Mouse (Mus musculus): ENCODE data around the gene Ube2l6. TPM values are rescaled to one million over a fixed set of nuclear protein-coding genes. Genes with fewer than 3 reads are reported as not detected.
A peak's percentile ranks its signal among the peaks of the same experiment; 100 is the strongest.

Gene Ube2l6
- total and polyA plus RNA-seq, 2 experiments from 2014 or later, result 17.7 to 22.6 TPM

DNA sequence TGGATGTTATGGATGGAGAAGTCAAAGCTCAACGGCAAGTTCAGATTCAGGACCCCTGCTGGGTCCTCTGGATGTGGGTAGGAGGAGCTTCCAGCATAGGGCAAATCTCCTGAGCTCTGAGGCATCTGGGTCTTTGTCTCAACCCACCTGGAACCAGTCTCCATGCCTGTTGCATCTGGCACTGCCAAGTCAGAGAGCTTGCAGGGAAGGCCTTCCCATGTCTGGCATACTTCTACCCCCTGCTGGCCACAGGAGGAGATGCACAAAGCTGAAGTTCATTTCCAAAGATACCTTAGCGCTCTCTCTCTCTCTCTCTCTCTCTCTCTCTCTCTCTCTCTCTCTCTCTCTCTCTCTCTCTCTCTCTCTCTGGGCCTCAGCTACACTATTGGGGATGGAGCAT is 57.1 kb downstream of the Ube2l6 start:
- TF ChIP-seq CTCF (IDR thresholded peaks at IDR 0.05; ENCODE audit: low read depth), result peak; percentile 82
- Histone ChIP-seq H3K4me2 (ENCODE audit: low read depth, low read length) (no peak overlapping the region), H3K36me3 (ENCODE audit: insufficient read depth, low read length) (no peaks in the 10 kb centered on the region), H3K9me3 (ENCODE audit: low read length) (no peaks in the 10 kb centered on the region), H3K27ac (no peak overlapping the region), H3K9ac (replicated peaks; ENCODE audit: low read length) (no peak overlapping the region), H3K4me1 (ENCODE audit: insufficient read depth, low read length) (no peaks in the 10 kb centered on the region), H3K27me3 (ENCODE audit: insufficient read depth, low read length) (no peaks in the 10 kb centered on the region), H3K4me3 (ENCODE audit: low read length) (no peak overlapping the region)
- WGBS, result 46% methylated on average over 2 of the region's 2 CpGs
- ATAC-seq, result peak; percentile 69
- peak; percentile 76 for DNase-seq (ENCODE audit: low spot score)

DNA sequence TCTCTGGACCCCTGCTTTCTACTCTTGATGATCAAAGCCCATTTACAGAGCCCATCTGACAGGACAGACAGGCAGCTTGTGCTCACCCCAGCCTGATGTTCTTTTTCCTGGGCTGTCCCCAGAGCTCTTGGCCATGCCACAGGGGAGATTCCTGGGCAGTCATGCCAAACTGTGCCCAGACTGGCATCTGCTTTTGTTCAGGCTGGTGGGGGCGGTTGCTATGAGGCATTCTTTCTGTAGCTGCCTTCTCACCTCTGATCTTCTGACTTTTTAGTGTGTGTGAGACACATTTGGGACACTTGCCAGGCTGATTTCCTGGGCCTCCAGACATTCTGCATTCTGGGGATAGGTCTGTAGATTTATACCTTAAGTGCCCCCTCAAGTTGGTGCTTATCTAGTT is 59.9 kb downstream of the Ube2l6 start:
- H3K27ac ChIP-seq, result no peak overlapping the region
- no peak overlapping the region for H3K4me3 ChIP-seq (ENCODE audit: low read length)
- H3K4me2 ChIP-seq (ENCODE audit: low read depth, low read length), result no peak overlapping the region
- H3K9ac ChIP-seq (replicated peaks; ENCODE audit: low read length), result no peak overlapping the region
- no peak for TF ChIP-seq CTCF (IDR thresholded peaks at IDR 0.05; ENCODE audit: low read depth)
- H3K9me3 ChIP-seq (ENCODE audit: low read length), result no peaks in the 10 kb centered on the region
- WGBS, result 76% methylated on average over 1 of the region's 1 CpGs
- ATAC-seq, result no peak
- H3K27me3 ChIP-seq (ENCODE audit: insufficient read depth, low read length), result no peaks in the 10 kb centered on the region
- no peaks in the 10 kb centered on the region for H3K4me1 ChIP-seq (ENCODE audit: insufficient read depth, low read length)
- no peaks in the 10 kb centered on the region for H3K36me3 ChIP-seq (ENCODE audit: insufficient read depth, low read length)
- DNase-seq (ENCODE audit: low spot score), result no peak

Other genes starting within 250 kb of the Ube2l6 start
- 75.7 and 86.5 TPM in 2 replicates for gene Ctnnd1, start 148.1 kb upstream of the Ube2l6 start, total RNA-seq (2014; rRNA removed)
- gene Ctnnd1, start 148.1 kb upstream of the Ube2l6 start, polyA plus RNA-seq (2015; fragmentation: Nextera tagmentation; extraction: Ambion mirVana), result 12.7 and 15.8 TPM in 2 replicates
- not detected in 2 replicates for gene Btbd18, start 139.7 kb upstream of the Ube2l6 start, total RNA-seq (2014; rRNA removed)
- 0.50 and 0.68 TPM in 2 replicates for gene Btbd18, start 139.7 kb upstream of the Ube2l6 start, polyA plus RNA-seq (2015; fragmentation: Nextera tagmentation; extraction: Ambion mirVana)
- gene Selenoh, start 128.1 kb upstream of the Ube2l6 start, total RNA-seq (2014; rRNA removed), result 271 and 302 TPM in 2 replicates
- gene Selenoh, start 128.1 kb upstream of the Ube2l6 start, polyA plus RNA-seq (2015; fragmentation: Nextera tagmentation; extraction: Ambion mirVana), result 247 and 248 TPM in 2 replicates
- not detected in 2 replicates for gene Gm28635, start 120.8 kb upstream of the Ube2l6 start, total RNA-seq (2014; rRNA removed)
- not detected in 2 replicates for gene Gm28635, start 120.8 kb upstream of the Ube2l6 start, polyA plus RNA-seq (2015; fragmentation: Nextera tagmentation; extraction: Ambion mirVana)
- 31.4 and 31.6 TPM in 2 replicates for gene Med19, start 120.4 kb upstream of the Ube2l6 start, total RNA-seq (2014; rRNA removed)
- 47.4 and 47.5 TPM in 2 replicates for gene Med19, start 120.4 kb upstream of the Ube2l6 start, polyA plus RNA-seq (2015; fragmentation: Nextera tagmentation; extraction: Ambion mirVana)
- gene Tmx2, start 119.7 kb upstream of the Ube2l6 start, total RNA-seq (2014; rRNA removed), result 133 and 150 TPM in 2 replicates
- 342 and 347 TPM in 2 replicates for gene Tmx2, start 119.7 kb upstream of the Ube2l6 start, polyA plus RNA-seq (2015; fragmentation: Nextera tagmentation; extraction: Ambion mirVana)
- 38.2 and 41.3 TPM in 2 replicates for gene Zdhhc5, start 83.6 kb upstream of the Ube2l6 start, total RNA-seq (2014; rRNA removed)
- 14.6 and 16.8 TPM in 2 replicates for gene Zdhhc5, start 83.6 kb upstream of the Ube2l6 start, polyA plus RNA-seq (2015; fragmentation: Nextera tagmentation; extraction: Ambion mirVana)
- gene Clp1, start 71.5 kb upstream of the Ube2l6 start, total RNA-seq (2014; rRNA removed), result 6.3 and 14.3 TPM in 2 replicates
- 11.2 and 12.0 TPM in 2 replicates for gene Clp1, start 71.5 kb upstream of the Ube2l6 start, polyA plus RNA-seq (2015; fragmentation: Nextera tagmentation; extraction: Ambion mirVana)
- 10.0 and 16.8 TPM in 2 replicates for gene Ypel4, start 64.8 kb upstream of the Ube2l6 start, total RNA-seq (2014; rRNA removed)
- 12.3 and 13.1 TPM in 2 replicates for gene Ypel4, start 64.8 kb upstream of the Ube2l6 start, polyA plus RNA-seq (2015; fragmentation: Nextera tagmentation; extraction: Ambion mirVana)
- gene Gm19426, start 55.2 kb upstream of the Ube2l6 start, total RNA-seq (2014; rRNA removed), result 2.9 and 4.3 TPM in 2 replicates
- 3.8 and 6.1 TPM in 2 replicates for gene Gm19426, start 55.2 kb upstream of the Ube2l6 start, polyA plus RNA-seq (2015; fragmentation: Nextera tagmentation; extraction: Ambion mirVana)
- 28.5 and 36.5 TPM in 2 replicates for gene Serping1, start 23.4 kb upstream of the Ube2l6 start, total RNA-seq (2014; rRNA removed)
- 40.9 and 46.5 TPM in 2 replicates for gene Serping1, start 23.4 kb upstream of the Ube2l6 start, polyA plus RNA-seq (2015; fragmentation: Nextera tagmentation; extraction: Ambion mirVana)
- gene Smtnl1, start 23.8 kb downstream of the Ube2l6 start, total RNA-seq (2014; rRNA removed), result 0.75 TPM in 1 of 2 replicates, not detected in the other
- gene Smtnl1, start 23.8 kb downstream of the Ube2l6 start, polyA plus RNA-seq (2015; fragmentation: Nextera tagmentation; extraction: Ambion mirVana), result not detected in 2 replicates
- gene Timm10, start 28.2 kb downstream of the Ube2l6 start, total RNA-seq (2014; rRNA removed), result 44.5 and 57.3 TPM in 2 replicates
- 82.5 and 91.7 TPM in 2 replicates for gene Timm10, start 28.2 kb downstream of the Ube2l6 start, polyA plus RNA-seq (2015; fragmentation: Nextera tagmentation; extraction: Ambion mirVana)
- gene Slc43a1, start 40.0 kb downstream of the Ube2l6 start, total RNA-seq (2014; rRNA removed), result 5.8 and 9.3 TPM in 2 replicates
- 1.3 and 1.5 TPM in 2 replicates for gene Slc43a1, start 40.0 kb downstream of the Ube2l6 start, polyA plus RNA-seq (2015; fragmentation: Nextera tagmentation; extraction: Ambion mirVana)
- 10.1 and 12.2 TPM in 2 replicates for gene Rtn4rl2, start 87.9 kb downstream of the Ube2l6 start, total RNA-seq (2014; rRNA removed)
- gene Rtn4rl2, start 87.9 kb downstream of the Ube2l6 start, polyA plus RNA-seq (2015; fragmentation: Nextera tagmentation; extraction: Ambion mirVana), result 4.2 and 4.3 TPM in 2 replicates
- gene Slc43a3, start 137.8 kb downstream of the Ube2l6 start, total RNA-seq (2014; rRNA removed), result 4.9 and 9.7 TPM in 2 replicates
- gene Slc43a3, start 137.8 kb downstream of the Ube2l6 start, polyA plus RNA-seq (2015; fragmentation: Nextera tagmentation; extraction: Ambion mirVana), result 4.1 and 6.4 TPM in 2 replicates
- not detected in 2 replicates for gene Prg2, start 181.6 kb downstream of the Ube2l6 start, total RNA-seq (2014; rRNA removed)
- gene Prg2, start 181.6 kb downstream of the Ube2l6 start, polyA plus RNA-seq (2015; fragmentation: Nextera tagmentation; extraction: Ambion mirVana), result not detected in 2 replicates
- not detected in 2 replicates for gene Prg3, start 189.4 kb downstream of the Ube2l6 start, total RNA-seq (2014; rRNA removed)
- not detected in 2 replicates for gene Prg3, start 189.4 kb downstream of the Ube2l6 start, polyA plus RNA-seq (2015; fragmentation: Nextera tagmentation; extraction: Ambion mirVana)
- 178 and 196 TPM in 2 replicates for gene Ssrp1, start 238.4 kb downstream of the Ube2l6 start, total RNA-seq (2014; rRNA removed)
- 141 and 142 TPM in 2 replicates for gene Ssrp1, start 238.4 kb downstream of the Ube2l6 start, polyA plus RNA-seq (2015; fragmentation: Nextera tagmentation; extraction: Ambion mirVana)
- gene P2rx3, start 238.6 kb downstream of the Ube2l6 start, total RNA-seq (2014; rRNA removed), result 1.1 and 1.7 TPM in 2 replicates
- 2.6 and 3.3 TPM in 2 replicates for gene P2rx3, start 238.6 kb downstream of the Ube2l6 start, polyA plus RNA-seq (2015; fragmentation: Nextera tagmentation; extraction: Ambion mirVana)
- 70.0 and 113 TPM in 2 replicates for gene Tnks1bp1, start 249.2 kb downstream of the Ube2l6 start, total RNA-seq (2014; rRNA removed)
- gene Tnks1bp1, start 249.2 kb downstream of the Ube2l6 start, polyA plus RNA-seq (2015; fragmentation: Nextera tagmentation; extraction: Ambion mirVana), result 17.4 and 19.3 TPM in 2 replicates

Measured in hindbrain, postnatal 0 days (tissue).